Mouse (Mus musculus) myocyte (in vitro differentiated cells): Measurements from ENCODE around the gene Stx16. TPM values are rescaled to one million over a fixed set of nuclear protein-coding genes. Genes with fewer than 3 reads are reported as not detected.

Source experiments
- H3K27me3 ChIP-seq: one replicate; pipeline ENCODE4 v1.6.1; 2011; ENCODE audit not compliant: control insufficient read depth, insufficient read depth, insufficient read length
- H3K36me3 ChIP-seq: one replicate; pipeline ENCODE4 v1.6.1; 2011; ENCODE audit not compliant: control insufficient read depth, insufficient read depth
- H3K4me2 ChIP-seq: one replicate; pipeline ENCODE4 v1.6.1; 2011; ENCODE audit warnings: low read depth, control low read depth
- H3K4me3 ChIP-seq: one replicate; pipeline ENCODE4 v1.5.1; 2011; ENCODE audit warnings: mild to moderate bottlenecking, control low read depth, moderate library complexity
- H3K79me2 ChIP-seq: one replicate; pipeline ENCODE4 v1.6.1; 2011; ENCODE audit not compliant: control insufficient read depth, insufficient read depth
- H3ac ChIP-seq: one replicate; pipeline ENCODE4 v1.6.1; 2011; ENCODE audit not compliant: control insufficient read depth, insufficient read length
- CEBPB ChIP-seq: IDR thresholded peaks from 2 replicates; pipeline ENCODE4 v1.6.1; 2011; ENCODE audit warnings: mild to moderate bottlenecking, moderate library complexity; ENCODE audit not compliant: poor library complexity, insufficient read depth, severe bottlenecking
- E2F4 ChIP-seq: IDR thresholded peaks from one replicate; pipeline ENCODE4 v1.6.1; 2011; ENCODE audit warnings: mild to moderate bottlenecking, control low read depth, moderate library complexity; ENCODE audit not compliant: insufficient read depth
- MAX ChIP-seq: IDR thresholded peaks from one replicate; pipeline ENCODE4 v1.6.1; 2011; ENCODE audit warnings: low read depth, mild to moderate bottlenecking, control low read depth
- MYOD1 ChIP-seq, 3 experiments: IDR thresholded peaks; one replicate each; pipeline ENCODE4 v1.6.1; 2011; ENCODE audit warnings: control low read depth in 2 of 3, low read depth in 2 of 3, mild to moderate bottlenecking in 2 of 3, moderate library complexity in 1 of 3; ENCODE audit not compliant: insufficient read length in 2 of 3, control insufficient read depth in 1 of 3
- MYOG ChIP-seq, 3 experiments: IDR thresholded peaks; one replicate each; pipeline ENCODE4 v1.6.1; 2011; ENCODE audit warnings: control low read depth in 2 of 3, low read depth in 2 of 3, mild to moderate bottlenecking in 2 of 3; ENCODE audit not compliant: insufficient read length in 2 of 3, control insufficient read depth in 1 of 3, insufficient read depth in 1 of 3
- POLR2A ChIP-seq: IDR thresholded peaks from one replicate; pipeline ENCODE4 v1.6.1; 2011; ENCODE audit warnings: low read depth, mild to moderate bottlenecking, control low read depth, moderate library complexity; ENCODE audit not compliant: insufficient read length
- POLR2AphosphoS2 ChIP-seq: IDR thresholded peaks from one replicate; pipeline ENCODE4 v1.6.1; 2011; ENCODE audit warnings: low read depth, control low read depth; ENCODE audit not compliant: insufficient read length
- REST ChIP-seq: IDR thresholded peaks from one replicate; pipeline ENCODE4 v1.6.1; 2011; ENCODE audit warnings: mild to moderate bottlenecking, control low read depth, moderate library complexity; ENCODE audit not compliant: insufficient read depth, insufficient read length
- SRF ChIP-seq: IDR thresholded peaks from one replicate; pipeline ENCODE4 v1.6.1; 2011; ENCODE audit warnings: low read depth; ENCODE audit not compliant: control insufficient read depth, insufficient read length
- TCF12 ChIP-seq: IDR thresholded peaks from one replicate; pipeline ENCODE4 v1.6.1; 2011; ENCODE audit warnings: mild to moderate bottlenecking, control low read depth; ENCODE audit not compliant: poor library complexity, insufficient read depth, severe bottlenecking
- TCF3 ChIP-seq: IDR thresholded peaks from one replicate; pipeline ENCODE4 v1.6.1; 2011; ENCODE audit warnings: low read depth, control low read depth; ENCODE audit not compliant: insufficient read length
- USF1 ChIP-seq: IDR thresholded peaks from one replicate; pipeline ENCODE4 v1.6.1; 2011; ENCODE audit warnings: low read depth, mild to moderate bottlenecking, control low read depth, moderate library complexity
- polyA plus RNA-seq: library from polyadenylated mRNA; unstranded; fragments of >200 nt; fragmentation: generic; extraction: Trizol; gene quantifications from one replicate; pipeline ENCODE4 v1.2.1, GENCODE M21; 2012; ENCODE audit warnings: missing spikeins

The Stx16 gene
- polyA plus RNA-seq = 21.9 TPM

DNA sequence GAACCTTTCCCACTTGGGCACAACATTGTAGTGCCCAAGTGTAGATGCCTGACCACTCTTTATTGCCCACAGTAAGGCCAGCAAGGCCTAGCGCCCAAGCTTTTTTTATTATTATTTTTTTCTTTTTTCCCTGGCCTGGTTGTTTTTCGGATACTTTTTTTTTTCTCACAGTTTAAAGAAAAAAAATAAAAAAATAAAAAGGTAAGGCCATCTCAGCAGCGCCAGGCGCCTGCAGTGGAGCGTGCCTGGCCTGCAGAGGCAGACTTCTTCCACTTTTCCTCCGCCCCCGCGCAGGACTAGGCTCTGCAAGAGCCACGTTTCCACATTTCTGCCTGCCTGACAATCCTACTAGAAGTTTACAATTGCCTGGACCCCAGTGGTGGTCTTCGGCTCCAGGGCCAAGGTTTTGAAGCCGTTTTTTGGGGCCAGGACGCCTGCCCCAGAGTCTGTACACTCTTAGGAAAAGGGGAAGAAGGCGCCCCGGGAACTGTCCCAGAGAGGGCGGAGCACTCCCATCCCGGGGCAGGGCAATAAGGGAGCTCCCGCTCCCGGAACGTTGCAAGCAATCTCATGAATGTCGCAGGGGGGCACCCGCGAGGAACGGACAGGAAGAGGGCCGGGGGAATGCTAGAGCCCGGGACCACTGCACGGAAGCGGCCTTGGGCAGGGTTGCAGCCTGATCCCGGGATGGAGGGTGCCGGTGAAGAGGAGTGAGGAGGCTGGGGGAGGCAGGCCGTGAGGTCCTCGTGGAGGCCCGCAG, at the start of gene Stx16:
Stx16 (plus strand) TSS at position 636 of the 760 bp plus-strand sequence.
- no peaks in the 10 kb centered on the region for H3K27me3 ChIP-seq
- H3K36me3 ChIP-seq = no peaks in the 10 kb centered on the region
- peak in 1 of 3 experiments; percentile 14 for TF ChIP-seq MYOD1 (IDR thresholded peaks at IDR 0.05; ENCODE audit: control insufficient read depth in 1 of 3, insufficient read length in 2 of 3, low read depth in 2 of 3)
- peak; percentile 30 for TF ChIP-seq USF1
- peak; percentile 35 for TF ChIP-seq E2F4
- TF ChIP-seq POLR2A = peak; percentile 78
- TF ChIP-seq MAX = peak; percentile 64
- no peak for TF ChIP-seq SRF
- peak in 2 of 3 experiments; percentile 44 to 78 for TF ChIP-seq MYOG (IDR thresholded peaks at IDR 0.05; ENCODE audit: control insufficient read depth in 1 of 3, insufficient read depth in 1 of 3, insufficient read length in 2 of 3, low read depth in 2 of 3)
- no peak for TF ChIP-seq REST
- peak; percentile 85 for TF ChIP-seq POLR2AphosphoS2
- peak within 1 kb of the TSS; percentile 98 for H3K4me3 ChIP-seq
- peaks cover 45% of the 10 kb centered on the region for H3K79me2 ChIP-seq
- peak within 1 kb of the TSS; percentile 81 for H3K4me2 ChIP-seq
- peak within 1 kb of the TSS; percentile 43 for H3ac ChIP-seq

DNA sequence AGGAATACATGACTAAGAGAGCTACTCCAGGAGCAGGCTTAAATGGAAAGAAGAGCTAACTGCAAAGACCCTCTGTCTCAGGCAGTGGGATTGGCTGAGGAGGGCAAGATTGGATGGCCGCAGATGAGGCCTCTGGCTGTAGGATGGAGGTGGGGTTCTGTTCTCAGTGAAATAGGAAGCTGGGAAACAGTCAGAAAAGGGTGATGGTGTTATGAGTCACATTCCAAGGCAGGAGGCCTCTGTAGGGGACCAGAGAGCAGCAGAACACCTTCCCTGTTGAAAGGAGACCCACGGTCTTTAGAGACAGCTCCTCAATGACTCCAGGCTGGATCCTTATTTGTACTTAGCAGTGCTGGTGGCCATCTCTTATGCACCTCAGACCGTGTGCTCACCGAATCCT, 49.7 kb upstream of the Stx16 start:
- H3K4me3 ChIP-seq = no peak overlapping the region
- no peak overlapping the region for H3ac ChIP-seq
- H3K27me3 ChIP-seq = no peaks in the 10 kb centered on the region
- H3K36me3 ChIP-seq = no peaks in the 10 kb centered on the region
- H3K4me2 ChIP-seq = no peak overlapping the region
- no peaks in the 10 kb centered on the region for H3K79me2 ChIP-seq
- TF ChIP-seq TCF12 = no peak
- TF ChIP-seq SRF = no peak
- no peak for TF ChIP-seq POLR2AphosphoS2
- TF ChIP-seq MYOG (IDR thresholded peaks at IDR 0.05; ENCODE audit: control insufficient read depth in 1 of 3, insufficient read depth in 1 of 3, insufficient read length in 2 of 3, low read depth in 2 of 3) = no peak
- TF ChIP-seq MYOD1 (IDR thresholded peaks at IDR 0.05; ENCODE audit: control insufficient read depth in 1 of 3, insufficient read length in 2 of 3, low read depth in 2 of 3) = no peak
- no peak for TF ChIP-seq USF1
- no peak for TF ChIP-seq REST
- no peak for TF ChIP-seq CEBPB
- no peak for TF ChIP-seq POLR2A
- no peak for TF ChIP-seq TCF3
- TF ChIP-seq MAX = no peak

DNA sequence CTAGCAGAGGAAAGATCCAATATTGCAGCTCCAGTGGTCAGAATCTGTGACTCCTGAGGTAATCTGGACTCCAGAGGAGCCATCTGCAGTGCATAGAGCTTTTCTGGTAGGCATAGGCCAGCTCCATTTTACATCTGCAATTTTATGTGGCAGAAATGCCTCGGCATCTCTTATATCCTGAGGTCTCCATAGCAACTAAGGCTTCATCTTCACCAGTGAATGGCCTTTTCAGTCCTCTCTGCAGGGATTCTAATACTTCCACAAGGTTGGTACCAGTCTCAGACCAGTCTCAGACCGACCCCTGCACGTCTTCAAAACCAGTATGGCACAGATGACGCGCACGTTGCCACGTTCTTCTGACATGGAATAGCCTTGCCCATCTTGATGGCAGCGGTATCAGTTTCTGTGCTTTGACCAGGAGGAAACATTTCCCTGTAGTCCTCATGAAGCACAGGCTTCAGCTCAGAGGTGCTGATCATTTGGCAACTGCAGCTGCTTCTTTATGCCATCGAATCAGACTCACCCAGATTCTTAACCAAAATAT, 42.8 kb upstream of the Stx16 start:
- Histone ChIP-seq H3ac (no peak overlapping the region), H3K4me3 (no peak overlapping the region), H3K36me3 (no peaks in the 10 kb centered on the region), H3K4me2 (no peak overlapping the region), H3K27me3 (no peaks in the 10 kb centered on the region), H3K79me2 (no peaks in the 10 kb centered on the region)
- TF ChIP-seq POLR2A (no peak), CEBPB (no peak), TCF12 (no peak), TCF3 (no peak), E2F4 (no peak), MYOD1 (IDR thresholded peaks at IDR 0.05; ENCODE audit: control insufficient read depth in 1 of 3, insufficient read length in 2 of 3, low read depth in 2 of 3) (no peak), POLR2AphosphoS2 (no peak), SRF (no peak), MAX (no peak), REST (no peak), MYOG (IDR thresholded peaks at IDR 0.05; ENCODE audit: control insufficient read depth in 1 of 3, insufficient read depth in 1 of 3, insufficient read length in 2 of 3, low read depth in 2 of 3) (no peak), USF1 (no peak)

- H3K79me2 ChIP-seq = no peaks in the 10 kb centered on the region
- no peak overlapping the region for H3K4me3 ChIP-seq
- H3K4me2 ChIP-seq = no peak overlapping the region
- no peak for TF ChIP-seq MYOG (IDR thresholded peaks at IDR 0.05; ENCODE audit: control insufficient read depth in 1 of 3, insufficient read depth in 1 of 3, insufficient read length in 2 of 3, low read depth in 2 of 3)
- TF ChIP-seq SRF = no peak
- TF ChIP-seq MAX = no peak
- TF ChIP-seq MYOD1 (IDR thresholded peaks at IDR 0.05; ENCODE audit: control insufficient read depth in 1 of 3, insufficient read length in 2 of 3, low read depth in 2 of 3) = no peak
- no peak for TF ChIP-seq POLR2A
- no peak for TF ChIP-seq REST
- TF ChIP-seq TCF3 = no peak
- TF ChIP-seq CEBPB = no peak
- no peak for TF ChIP-seq USF1
- no peak for TF ChIP-seq E2F4
- no peak for TF ChIP-seq POLR2AphosphoS2
- TF ChIP-seq TCF12 = no peak
- no peaks in the 10 kb centered on the region for H3K36me3 ChIP-seq
- H3ac ChIP-seq = no peak overlapping the region
- H3K27me3 ChIP-seq = no peaks in the 10 kb centered on the region
These were observed 28.5 kb upstream of the Stx16 start for GRCm38 (mm10) chr2:174047656-174048055.
